Mouse (Mus musculus): ENCODE measurements around the gene Foxm1. TPM values are rescaled to one million over a fixed set of nuclear protein-coding genes. Genes with fewer than 3 reads are reported as not detected.
"Not testable (repeated sequence)": the region's sequence is repeated elsewhere in the genome, so short reads cannot be mapped to it uniquely, and the experiment has no call there.

Foxm1 gene
- polyA plus RNA-seq, 1 experiment from 2014 or later, result 26.3 TPM

- H3K27me3 ChIP-seq (replicated peaks; ENCODE audit: control insufficient read depth, insufficient read depth, low read length), result no peaks in the 10 kb centered on the region
- no peaks in the 10 kb centered on the region for H3K9me3 ChIP-seq (ENCODE audit: control insufficient read depth, low read length)
- H3K4me1 ChIP-seq (ENCODE audit: control insufficient read depth, insufficient read depth, low read length), result peaks cover 8% of the 10 kb centered on the region; the same call in 1 of the 2 replicates
- 1% methylated on average over 23 of the region's 46 CpGs for WGBS
- H3K27ac ChIP-seq (replicated peaks; ENCODE audit: low read depth, low read length), result peak overlapping the region; percentile 95
- H3K4me2 ChIP-seq (ENCODE audit: low read depth, low read length), result peak overlapping the region; percentile 74
- H3K9ac ChIP-seq (ENCODE audit: low read depth, low read length), result peak overlapping the region; percentile 93
- DNase-seq (ENCODE audit: low spot score), result peak; percentile 63
- H3K36me3 ChIP-seq (ENCODE audit: control insufficient read depth, insufficient read depth, low read length), result peaks cover 35% of the 10 kb centered on the region
- H3K4me3 ChIP-seq (ENCODE audit: low read depth, low read length), result peak overlapping the region; percentile 73
- peak; percentile 7 for ATAC-seq (ENCODE audit: low read depth)
Measured at GRCm38 (mm10) chr6:128363007-128363825, 449 bp downstream of the Foxm1 start.

DNA sequence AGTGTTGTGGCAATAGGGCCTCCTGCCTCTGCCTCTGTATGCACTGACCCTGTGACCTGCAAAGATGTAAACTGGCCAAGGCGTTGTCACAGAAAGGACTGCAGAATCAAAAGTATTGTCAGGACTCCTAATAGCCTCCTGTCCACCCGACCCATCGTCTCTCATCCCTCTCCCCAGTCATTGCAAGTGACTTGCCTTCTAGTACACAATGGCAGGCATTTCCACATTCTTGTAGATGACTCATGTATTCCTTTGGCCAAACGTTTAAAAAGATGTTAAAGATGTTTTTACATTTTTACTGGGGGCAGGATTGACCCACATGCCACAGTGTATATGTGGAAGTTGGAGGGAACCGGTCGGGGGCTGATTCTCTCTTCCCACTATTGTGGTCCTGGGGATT, 2.0 kb downstream of the Foxm1 start:
- no peak overlapping the region for H3K27ac ChIP-seq (replicated peaks; ENCODE audit: low read depth, low read length)
- DNase-seq (ENCODE audit: low spot score) (no peak), ATAC-seq (ENCODE audit: low read depth) (no peak)
- H3K4me2 ChIP-seq (ENCODE audit: low read depth, low read length), result peak overlapping the region; percentile 12; the same call in 1 of the 2 replicates
- H3K9me3 ChIP-seq (ENCODE audit: control insufficient read depth, low read length), result no peaks in the 10 kb centered on the region
- WGBS, result 82% methylated on average over 6 of the region's 6 CpGs
- H3K36me3 ChIP-seq (ENCODE audit: control insufficient read depth, insufficient read depth, low read length), result peaks cover 42% of the 10 kb centered on the region
- peaks cover 8% of the 10 kb centered on the region; the same call in 1 of the 2 replicates for H3K4me1 ChIP-seq (ENCODE audit: control insufficient read depth, insufficient read depth, low read length)
- no peaks in the 10 kb centered on the region for H3K27me3 ChIP-seq (replicated peaks; ENCODE audit: control insufficient read depth, insufficient read depth, low read length)
- H3K4me3 ChIP-seq (ENCODE audit: low read depth, low read length), result no peak overlapping the region
- no peak overlapping the region for H3K9ac ChIP-seq (ENCODE audit: low read depth, low read length)

DNA sequence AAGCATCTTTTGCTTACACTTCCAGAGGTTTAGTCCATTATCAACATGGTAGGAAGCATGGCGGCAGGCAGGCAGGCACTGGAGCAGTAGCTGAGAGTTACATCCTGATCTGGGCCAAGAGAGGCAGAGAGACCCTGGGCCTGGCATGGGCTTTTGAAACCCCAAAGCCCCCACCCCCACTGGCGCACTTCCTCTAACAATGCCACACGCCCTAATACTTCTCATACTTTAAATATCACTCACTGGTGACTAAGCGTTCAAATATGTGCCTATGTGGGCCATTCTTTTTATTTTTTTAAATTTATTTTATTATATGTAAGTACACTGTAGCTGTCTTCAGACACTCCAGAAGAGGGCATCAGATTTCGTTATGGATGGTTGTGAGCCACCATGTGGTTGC, 3.7 kb downstream of the Foxm1 start:
- 89% methylated on average over 5 of the region's 5 CpGs for WGBS
- Histone ChIP-seq H3K9me3 (ENCODE audit: control insufficient read depth, low read length) (no peaks in the 10 kb centered on the region), H3K4me3 (ENCODE audit: low read depth, low read length) (no peak overlapping the region), H3K27ac (replicated peaks; ENCODE audit: low read depth, low read length) (no peak overlapping the region), H3K9ac (ENCODE audit: low read depth, low read length) (no peak overlapping the region), H3K27me3 (replicated peaks; ENCODE audit: control insufficient read depth, insufficient read depth, low read length) (no peaks in the 10 kb centered on the region), H3K4me2 (ENCODE audit: low read depth, low read length) (no peak overlapping the region), H3K36me3 (ENCODE audit: control insufficient read depth, insufficient read depth, low read length) (peaks cover 59% of the 10 kb centered on the region), H3K4me1 (ENCODE audit: control insufficient read depth, insufficient read depth, low read length) (peaks cover 4% of the 10 kb centered on the region; the same call in 1 of the 2 replicates)
- DNase-seq (ENCODE audit: low spot score) (no peak), ATAC-seq (ENCODE audit: low read depth) (no peak)

- Histone ChIP-seq H3K36me3 (ENCODE audit: control insufficient read depth, insufficient read depth, low read length) (peaks cover 91% of the 10 kb centered on the region), H3K4me3 (ENCODE audit: low read depth, low read length) (no peak overlapping the region), H3K27me3 (replicated peaks; ENCODE audit: control insufficient read depth, insufficient read depth, low read length) (no peaks in the 10 kb centered on the region), H3K9ac (ENCODE audit: low read depth, low read length) (no peak overlapping the region), H3K27ac (replicated peaks; ENCODE audit: low read depth, low read length) (no peak overlapping the region), H3K4me1 (ENCODE audit: control insufficient read depth, insufficient read depth, low read length) (peaks cover 4% of the 10 kb centered on the region; the same call in 1 of the 2 replicates), H3K4me2 (ENCODE audit: low read depth, low read length) (no peak overlapping the region), H3K9me3 (ENCODE audit: control insufficient read depth, low read length) (no peaks in the 10 kb centered on the region)
- 91% methylated on average over 5 of the region's 5 CpGs for whole genome bisulfite sequencing
- DNase-seq (ENCODE audit: low spot score) (no peak), ATAC-seq (ENCODE audit: low read depth) (no peak)
Measured at GRCm38 (mm10) chr6:128370040-128370439, 7.3 kb downstream of the Foxm1 start.

DNA sequence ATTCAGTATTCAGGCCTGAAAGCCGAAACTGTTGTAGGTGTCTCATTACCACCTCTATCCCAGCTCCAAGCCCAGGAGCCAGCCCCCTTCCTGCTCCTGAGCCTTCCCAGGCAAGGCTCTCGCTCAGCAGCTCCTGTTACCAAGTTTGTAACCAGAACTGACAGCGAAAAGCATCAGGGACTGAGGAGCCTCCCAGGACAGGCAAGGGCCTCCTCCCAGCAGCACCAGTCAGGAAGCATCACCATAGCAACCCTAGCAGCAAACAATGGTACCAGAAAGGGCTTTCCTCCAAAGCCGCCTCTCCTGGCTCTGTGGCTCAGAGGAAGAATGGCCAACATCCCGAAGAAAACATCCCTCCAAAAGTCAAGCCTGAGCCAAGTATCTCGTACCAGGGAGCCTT, 12.4 kb downstream of the Foxm1 start, which contains the start of the genes Tex52 and Gm44596:
Tex52 (plus strand) TSS at position 265 of the 400 bp plus-strand sequence.
Gm44596 (plus strand) TSS at position 312 of the 400 bp plus-strand sequence.
- Histone ChIP-seq H3K9me3 (ENCODE audit: control insufficient read depth, low read length) (no peaks in the 10 kb centered on the region), H3K4me1 (ENCODE audit: control insufficient read depth, insufficient read depth, low read length) (peaks cover 7% of the 10 kb centered on the region), H3K36me3 (ENCODE audit: control insufficient read depth, insufficient read depth, low read length) (peaks cover 48% of the 10 kb centered on the region), H3K27me3 (replicated peaks; ENCODE audit: control insufficient read depth, insufficient read depth, low read length) (no peaks in the 10 kb centered on the region), H3K9ac (ENCODE audit: low read depth, low read length) (no peak within 1 kb of the TSS), H3K27ac (replicated peaks; ENCODE audit: low read depth, low read length) (peak within 1 kb of the TSS; percentile 28), H3K4me3 (ENCODE audit: low read depth, low read length) (no peak within 1 kb of the TSS), H3K4me2 (ENCODE audit: low read depth, low read length) (no peak within 1 kb of the TSS)
- peak; percentile 91 for ATAC-seq (ENCODE audit: low read depth)
- WGBS, result 38% methylated on average over 6 of the region's 6 CpGs
- DNase-seq (ENCODE audit: low spot score), result peak; percentile 85

GRCm38 (mm10) chr6:128376371-128377085, 13.8 kb downstream of the Foxm1 start:
- 79% methylated on average over 17 of the region's 17 CpGs for WGBS
- Histone ChIP-seq H3K4me1 (ENCODE audit: control insufficient read depth, insufficient read depth, low read length) (peaks cover 7% of the 10 kb centered on the region), H3K36me3 (ENCODE audit: control insufficient read depth, insufficient read depth, low read length) (peaks cover 34% of the 10 kb centered on the region), H3K9me3 (ENCODE audit: control insufficient read depth, low read length) (no peaks in the 10 kb centered on the region), H3K27me3 (replicated peaks; ENCODE audit: control insufficient read depth, insufficient read depth, low read length) (no peaks in the 10 kb centered on the region), H3K27ac (replicated peaks; ENCODE audit: low read depth, low read length) (peak overlapping the region; percentile 28; the same call in 1 of the 2 replicates), H3K4me2 (ENCODE audit: low read depth, low read length) (no peak overlapping the region), H3K9ac (ENCODE audit: low read depth, low read length) (no peak overlapping the region), H3K4me3 (ENCODE audit: low read depth, low read length) (no peak overlapping the region)
- DNase-seq (ENCODE audit: low spot score) (peak; percentile 69), ATAC-seq (ENCODE audit: low read depth) (peak; percentile 23; the same call in 1 of the 2 replicates)

DNA sequence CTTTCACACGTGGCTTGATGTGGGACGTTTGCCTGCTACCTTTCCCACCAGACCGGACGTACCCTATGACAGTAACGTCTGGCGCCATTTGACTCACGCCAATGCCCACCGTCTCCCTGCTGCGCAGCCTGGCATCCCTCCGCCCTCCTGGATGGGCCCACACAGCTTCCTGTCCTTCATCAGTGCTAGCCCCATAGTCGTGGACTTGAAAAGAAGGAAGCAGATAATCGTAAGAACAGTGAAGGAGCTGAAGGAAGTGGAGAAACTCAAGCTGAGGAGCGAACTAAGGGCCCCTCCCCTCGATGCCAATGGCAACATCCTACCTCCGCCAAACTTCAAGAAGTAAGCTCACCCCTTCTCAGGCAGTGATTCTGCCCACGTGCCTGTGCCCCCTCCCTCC, 16.9 kb downstream of the Foxm1 start:
- no peaks in the 10 kb centered on the region for H3K27me3 ChIP-seq (replicated peaks; ENCODE audit: control insufficient read depth, insufficient read depth, low read length)
- 86% methylated on average over 16 of the region's 16 CpGs for WGBS
- H3K9ac ChIP-seq (ENCODE audit: low read depth, low read length), result no peak overlapping the region
- H3K9me3 ChIP-seq (ENCODE audit: control insufficient read depth, low read length), result no peaks in the 10 kb centered on the region
- no peak for ATAC-seq (ENCODE audit: low read depth)
- no peak overlapping the region for H3K4me3 ChIP-seq (ENCODE audit: low read depth, low read length)
- peaks cover 6% of the 10 kb centered on the region for H3K4me1 ChIP-seq (ENCODE audit: control insufficient read depth, insufficient read depth, low read length)
- H3K27ac ChIP-seq (replicated peaks; ENCODE audit: low read depth, low read length), result no peak overlapping the region
- peaks cover 4% of the 10 kb centered on the region; the same call in 1 of the 2 replicates for H3K36me3 ChIP-seq (ENCODE audit: control insufficient read depth, insufficient read depth, low read length)
- DNase-seq (ENCODE audit: low spot score), result no peak
- no peak overlapping the region for H3K4me2 ChIP-seq (ENCODE audit: low read depth, low read length)

- H3K36me3 ChIP-seq (ENCODE audit: control insufficient read depth, insufficient read depth, low read length); H3K4me1 ChIP-seq (ENCODE audit: control insufficient read depth, insufficient read depth, low read length); H3K9me3 ChIP-seq (ENCODE audit: control insufficient read depth, low read length); H3K4me3 ChIP-seq (ENCODE audit: low read depth, low read length); H3K4me2 ChIP-seq (ENCODE audit: low read depth, low read length); DNase-seq (ENCODE audit: low spot score); H3K27me3 ChIP-seq (replicated peaks; ENCODE audit: control insufficient read depth, insufficient read depth, low read length); H3K27ac ChIP-seq (replicated peaks; ENCODE audit: low read depth, low read length); H3K9ac ChIP-seq (ENCODE audit: low read depth, low read length); ATAC-seq (ENCODE audit: low read depth): not testable (repeated sequence)
- 67% methylated on average over 1 of the region's 1 CpGs for WGBS
Measured at GRCm38 (mm10) chr6:128380594-128381167, 17.9 kb downstream of the Foxm1 start.
